Mouse (Mus musculus) stomach, embryonic 16.5 days (tissue): Measurements from ENCODE around the gene Cyp2u1. TPM values are rescaled to one million over a fixed set of nuclear protein-coding genes. Genes with fewer than 3 reads are reported as not detected.

Experiments used
- ATAC-seq: fragments of 200-750 bp; cut with Nextera tagmentation; 2 replicates; pipeline ENCODE4 v1.8.0; 2017; ENCODE audit warnings: moderate number of reproducible peaks, moderate TSS enrichment; ENCODE audit not compliant: insufficient read depth, low FRiP score
- H3K27ac ChIP-seq: fragments of 300-500 bp; sonication (generic); 2 replicates; pipeline ENCODE4 v1.5.1; 2014; ENCODE audit warnings: low read length
- H3K27me3 ChIP-seq: fragments of 300-500 bp; sonication (generic); 2 replicates; pipeline ENCODE4 v1.6.1; 2014; ENCODE audit warnings: low read length, control low read depth, mixed read lengths; ENCODE audit not compliant: control insufficient read depth, insufficient read depth
- H3K36me3 ChIP-seq: fragments of 300-500 bp; sonication (generic); 2 replicates; pipeline ENCODE4 v1.6.1; 2014; ENCODE audit warnings: low read length; ENCODE audit not compliant: control insufficient read depth, insufficient read depth
- H3K4me1 ChIP-seq: fragments of 300-500 bp; sonication (generic); 2 replicates; pipeline ENCODE4 v1.6.1; 2014; ENCODE audit warnings: low read length, control low read depth, mixed read lengths; ENCODE audit not compliant: control insufficient read depth, insufficient read depth
- H3K4me2 ChIP-seq: fragments of 300-500 bp; sonication (generic); 2 replicates; pipeline ENCODE4 v1.6.1; 2014; ENCODE audit warnings: low read depth, low read length, mixed read lengths
- H3K4me3 ChIP-seq: fragments of 300-500 bp; sonication (generic); replicated peaks from 2 replicates; pipeline ENCODE4 v1.5.1; 2014; ENCODE audit warnings: mild to moderate bottlenecking, low read length
- H3K9ac ChIP-seq: fragments of 300-500 bp; sonication (generic); 2 replicates; pipeline ENCODE4 v1.6.1; 2014; ENCODE audit warnings: low read length
- H3K9me3 ChIP-seq: fragments of 300-500 bp; sonication (generic); replicated peaks from 2 replicates; pipeline ENCODE4 v1.6.1; 2016; ENCODE audit warnings: low read length, control low read depth; ENCODE audit not compliant: control insufficient read depth
- WGBS: fragments of 180-500 bp; shearing (Covaris S2); extraction: QIAGEN DNeasy Blood & Tissue Kit; methylation state at CpG from one replicate; pipeline ENCODE4 v1.1.7; 2014; 5-methylcytosine and 5-hydroxymethylcytosine counted together
- polyA plus RNA-seq: library from polyadenylated mRNA; unstranded; fragments of >200 nt; fragmentation: Nextera tagmentation; extraction: Ambion mirVana; gene quantifications from 2 replicates; pipeline ENCODE4 v1.2.1, GENCODE M21; 2015

The Cyp2u1 gene
- polyA plus RNA-seq, 1 experiment from 2014 or later: 2.0 TPM

GRCm38 (mm10) chr3:131245766-131246578 lies 57.1 kb downstream of the Cyp2u1 start:
- Histone ChIP-seq H3K4me1 (peaks cover 2% of the 10 kb centered on the region; the same call in 1 of the 2 replicates), H3K27me3 (no peaks in the 10 kb centered on the region), H3K36me3 (0 out of 2 replicates have a peak, but pooled peaks cover 5% of the 10 kb centered on the region), H3K4me2 (no peak overlapping the region), H3K27ac (no peak overlapping the region), H3K9ac (no peak overlapping the region), H3K9me3 (no peaks in the 10 kb centered on the region), H3K4me3 (no peak overlapping the region)
- no peak for ATAC-seq
- 55% methylated on average over 11 of the region's 11 CpGs for WGBS

Other genes with a start within 250 kb of the Cyp2u1 start
- gene Lef1, start 192.8 kb downstream of the Cyp2u1 start, polyA plus RNA-seq: 0.98 and 1.2 TPM in 2 replicates
- gene Hadh, start 31.1 kb downstream of the Cyp2u1 start, polyA plus RNA-seq: 134 and 155 TPM in 2 replicates
- 11.0 and 12.1 TPM in 2 replicates for gene Sgms2, start 188.2 kb upstream of the Cyp2u1 start, polyA plus RNA-seq